Comparison of ENCODE assay signal across 8 mouse cellular contexts in the genomic region with DNA sequence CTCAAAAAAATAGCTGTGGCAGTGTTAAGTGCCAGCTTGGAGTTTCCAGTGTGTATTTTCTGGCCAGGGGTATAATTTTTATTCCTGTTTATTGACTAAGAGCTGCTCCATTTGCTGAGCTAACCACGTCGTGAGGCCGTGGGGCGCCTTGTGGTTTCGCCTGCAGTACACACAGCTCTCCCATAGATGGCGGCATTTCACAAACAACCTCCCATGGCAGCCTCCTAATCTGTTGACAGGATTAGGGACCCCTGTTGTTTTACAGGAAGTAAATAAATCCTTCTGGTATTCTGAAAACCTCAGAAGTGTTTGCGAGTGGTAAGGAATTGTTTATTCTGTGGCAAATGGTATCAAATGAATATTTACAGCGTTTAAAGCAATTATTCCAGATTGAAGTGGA.
A peak's percentile ranks its signal among the peaks of the same experiment; 100 is the strongest.
DNase-seq lines count a peak whose midpoint lies in the region; ATAC-seq lines count a peak whose summit lies in the region.

No protein-coding gene starts in this region.

- no peaks in the 10 kb centered on the region for H3K27me3 ChIP-seq in kidney, embryonic 14.5 days (ENCODE audit: control insufficient read depth, insufficient read depth, low read length)
- H3K27me3 ChIP-seq in forebrain, embryonic 15.5 days, result no peaks in the 10 kb centered on the region
- no peaks in the 10 kb centered on the region for H3K27me3 ChIP-seq in intestine, embryonic 15.5 days (replicated peaks)
- no peaks in the 10 kb centered on the region; the same call in 1 of the 2 replicates for H3K27me3 ChIP-seq in midbrain, embryonic 16.5 days (ENCODE audit: control insufficient read depth, insufficient read depth, low read depth, low read length)

- no peak overlapping the region for H3K4me3 ChIP-seq in kidney, embryonic 14.5 days (ENCODE audit: low read length)
- no peak overlapping the region for H3K4me3 ChIP-seq in forebrain, embryonic 15.5 days
- no peak overlapping the region for H3K4me3 ChIP-seq in intestine, embryonic 15.5 days (replicated peaks)
- H3K4me3 ChIP-seq in midbrain, embryonic 16.5 days (ENCODE audit: low read depth, low read length), result no peak overlapping the region

- intact Hi-C loops in left cerebral cortex, postnatal 4 days (cut with DNase I), result loop anchor here (5.0 to 10.0 kb wide), 3 partner anchors 256 to 1306 kb away; no protein-coding TSS in a partner anchor

- ATAC-seq in kidney, embryonic 14.5 days (ENCODE audit: low FRiP score, low TSS enrichment), result no peak
- ATAC-seq in cerebellum, adult (ENCODE audit: insufficient number of reproducible peaks, low FRiP score, low TSS enrichment), result peak; percentile 43
- ATAC-seq in forebrain, embryonic 15.5 days (replicated peaks), result peak; percentile 89
- peak; percentile 74 for ATAC-seq in intestine, embryonic 15.5 days
- ATAC-seq in midbrain, embryonic 16.5 days, result peak; percentile 70; the same call in 1 of the 2 replicates

- 24% methylated on average over 8 of the region's 8 CpGs for WGBS in kidney, embryonic 14.5 days
- 8% methylated on average over 8 of the region's 8 CpGs for WGBS in forebrain, embryonic 15.5 days
- WGBS in intestine, embryonic 15.5 days, result 14% methylated on average over 8 of the region's 8 CpGs
- WGBS in midbrain, embryonic 16.5 days, result 21% methylated on average over 8 of the region's 8 CpGs

- H3K4me2 ChIP-seq in kidney, embryonic 14.5 days (replicated peaks; ENCODE audit: low read depth, low read length), result no peak overlapping the region
- H3K4me2 ChIP-seq in forebrain, embryonic 15.5 days (replicated peaks), result no peak overlapping the region
- H3K4me2 ChIP-seq in intestine, embryonic 15.5 days (replicated peaks), result peak overlapping the region; percentile 32; the same call in 1 of the 2 replicates
- no peak overlapping the region for H3K4me2 ChIP-seq in midbrain, embryonic 16.5 days (ENCODE audit: low read length)

- no peaks in the 10 kb centered on the region for H3K36me3 ChIP-seq in kidney, embryonic 14.5 days (ENCODE audit: control insufficient read depth, insufficient read depth, low read length)
- no peaks in the 10 kb centered on the region for H3K36me3 ChIP-seq in forebrain, embryonic 15.5 days
- H3K36me3 ChIP-seq in intestine, embryonic 15.5 days, result no peaks in the 10 kb centered on the region
- no peaks in the 10 kb centered on the region for H3K36me3 ChIP-seq in midbrain, embryonic 16.5 days (ENCODE audit: control insufficient read depth, insufficient read depth, low read length)

- no peak overlapping the region for H3K27ac ChIP-seq in kidney, embryonic 14.5 days (ENCODE audit: low read depth, low read length)
- no peak overlapping the region for H3K27ac ChIP-seq in forebrain, embryonic 15.5 days (replicated peaks)
- H3K27ac ChIP-seq in intestine, embryonic 15.5 days, result no peak overlapping the region
- no peak overlapping the region for H3K27ac ChIP-seq in midbrain, embryonic 16.5 days (ENCODE audit: low read length)

- no peak overlapping the region for H3K9ac ChIP-seq in kidney, embryonic 14.5 days (ENCODE audit: low read depth, low read length)
- H3K9ac ChIP-seq in forebrain, embryonic 15.5 days (replicated peaks), result no peak overlapping the region
- H3K9ac ChIP-seq in intestine, embryonic 15.5 days, result no peak overlapping the region
- H3K9ac ChIP-seq in midbrain, embryonic 16.5 days (ENCODE audit: low read depth, low read length), result no peak overlapping the region

- DNase-seq in kidney, adult 18-20 months, result peak; percentile 70
- peak; percentile 53 for DNase-seq in left cerebral cortex, postnatal 4 days
- DNase-seq in thymus, postnatal 0 days (ENCODE audit: low spot score), result peak; percentile 16

- H3K9me3 ChIP-seq in kidney, embryonic 14.5 days (ENCODE audit: control insufficient read depth, low read length), result no peaks in the 10 kb centered on the region
- no peaks in the 10 kb centered on the region for H3K9me3 ChIP-seq in forebrain, embryonic 15.5 days
- H3K9me3 ChIP-seq in intestine, embryonic 15.5 days, result no peaks in the 10 kb centered on the region
- H3K9me3 ChIP-seq in midbrain, embryonic 16.5 days (replicated peaks; ENCODE audit: control insufficient read depth, low read length, poor library complexity, severe bottlenecking), result no peaks in the 10 kb centered on the region

- no peaks in the 10 kb centered on the region for H3K4me1 ChIP-seq in kidney, embryonic 14.5 days (ENCODE audit: control insufficient read depth, insufficient read depth, low read length)
- no peaks in the 10 kb centered on the region for H3K4me1 ChIP-seq in forebrain, embryonic 15.5 days
- H3K4me1 ChIP-seq in intestine, embryonic 15.5 days (replicated peaks), result no peaks in the 10 kb centered on the region
- no peaks in the 10 kb centered on the region for H3K4me1 ChIP-seq in midbrain, embryonic 16.5 days (ENCODE audit: control insufficient read depth, insufficient read depth, low read length)

Comparison
In these comparisons a context has a peak if more than half of its experiments do, and no peak if none do; other contexts are left out.
1. DNase-seq: peak in every context shown above with its lines; median percentile 70 in kidney, adult 18-20 months; 53 in left cerebral cortex, postnatal 4 days; 16 in thymus, postnatal 0 days.